Mouse (Mus musculus): ENCODE measurements around the gene Tmc2. TPM values are rescaled to one million over a fixed set of nuclear protein-coding genes. Genes with fewer than 3 reads are reported as not detected.

The Tmc2 gene
- total RNA-seq, 2 experiments from 2014 or later = not detected

- peak; percentile 15 to 35 for DNase-seq (ENCODE audit: low spot score in 2 of 2)
Observed at GRCm38 (mm10) chr2:130295331-130296133, 100.5 kb downstream of the Tmc2 start.

- no peak for DNase-seq (ENCODE audit: low spot score in 2 of 2)
Observed at GRCm38 (mm10) chr2:130296134-130296745, 101.2 kb downstream of the Tmc2 start.

- no peak for DNase-seq (ENCODE audit: low spot score in 2 of 2)
Observed at GRCm38 (mm10) chr2:130297580-130297979, 102.6 kb downstream of the Tmc2 start.

- no peak for DNase-seq (ENCODE audit: low spot score in 2 of 2)
Observed at GRCm38 (mm10) chr2:130303014-130303413, 108.0 kb downstream of the Tmc2 start.

Other genes with a start within 250 kb of the Tmc2 start
- 1 to 10 TPM; 3.4 TPM for gene Tgm3, start 182.8 kb upstream of the Tmc2 start, total RNA-seq (2021)
- gene Tgm6, start 82.8 kb upstream of the Tmc2 start, total RNA-seq (2021) = under 1 TPM; 0.09 to 0.12 TPM
- gene Snrpb, start 15.8 kb upstream of the Tmc2 start, total RNA-seq (2021) = 100 to 1,000 TPM; 110 to 119 TPM
- gene Nop56, start 79.2 kb downstream of the Tmc2 start, total RNA-seq (2021) = 100 to 1,000 TPM; 114 to 135 TPM
- gene Idh3b, start 89.4 kb downstream of the Tmc2 start, total RNA-seq (2021) = 100 to 1,000 TPM; 287 to 311 TPM
- 1 to 10 TPM; 7.4 to 8.2 TPM for gene Ebf4, start 100.0 kb downstream of the Tmc2 start, total RNA-seq (2021)
- 1 to 10 TPM; 6.1 to 7.8 TPM for gene Cpxm1, start 202.4 kb downstream of the Tmc2 start, total RNA-seq (2021)
- not detected for gene Gm28372, start 210.0 kb downstream of the Tmc2 start, total RNA-seq (2021)
- not detected for gene 1700020A23Rik, start 210.1 kb downstream of the Tmc2 start, total RNA-seq (2021)
- gene Tmem239, start 211.3 kb downstream of the Tmc2 start, total RNA-seq (2021) = not detected
- 10 to 100 TPM; 88.2 to 88.6 TPM for gene Vps16, start 229.1 kb downstream of the Tmc2 start, total RNA-seq (2021)
- 10 to 100 TPM; 19.5 to 22.1 TPM for gene Pced1a, start 229.5 kb downstream of the Tmc2 start, total RNA-seq (2021)

Measured in left cerebral cortex, adult 18-20 months (tissue).